Mouse (Mus musculus): Measurements from ENCODE around the gene Erfe.

DNA sequence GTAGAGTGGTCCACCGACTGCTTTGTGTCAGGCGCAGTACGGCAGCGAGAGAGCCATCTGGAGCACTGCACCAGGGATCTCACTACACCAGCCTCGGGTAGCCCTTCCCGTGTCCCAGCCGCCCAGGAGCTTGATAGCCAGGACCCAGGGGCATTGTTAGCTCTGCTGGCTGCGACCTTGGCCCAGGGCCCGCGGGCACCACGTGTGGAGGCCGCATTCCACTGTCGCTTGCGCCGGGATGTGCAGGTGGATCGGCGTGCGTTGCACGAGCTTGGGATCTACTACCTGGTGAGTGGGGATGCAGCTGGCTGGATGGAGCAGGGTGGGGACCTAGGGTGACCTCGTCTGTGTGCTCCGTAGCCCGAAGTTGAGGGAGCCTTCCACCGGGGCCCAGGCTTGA is 3.8 kb downstream of the Erfe start:
- TF ChIP-seq CTCF (IDR thresholded peaks at IDR 0.05; ENCODE audit: control insufficient read depth, insufficient read depth, low read length) (no peak), POLR2A (IDR thresholded peaks at IDR 0.05; ENCODE audit: borderline replicate concordance, control insufficient read depth, low read depth, low read length) (no peak; the same call in 1 of the 2 replicates)

Measured in bone marrow, adult 2 months (tissue).